Comparison of ENCODE assay signal across 14 mouse cellular contexts in genomic region chr10:37615926-37616691, GRCm38 (mm10).
DNase-seq lines count a peak whose midpoint lies in the region; ATAC-seq and TF ChIP-seq lines count a peak whose summit lies in the region.
"Had no signal": no experiment of that assay in that cellular context is flagged by ENCODE, and none has a peak within 500 bp of the region (broad histone marks: within the 10 kb centered on the region; RNA-seq: fewer than 3 reads in every experiment).

No protein-coding gene starts in this region.

- H3K4me3 ChIP-seq in hindbrain, embryonic 12.5 days, result no peak overlapping the region
- no peak overlapping the region for H3K4me3 ChIP-seq in hindbrain, embryonic 14.5 days (replicated peaks; ENCODE audit: low read length)
- no peak overlapping the region for H3K4me3 ChIP-seq in embryonic facial prominence, embryonic 10.5 days
- no peak overlapping the region for H3K4me3 ChIP-seq in gastrocnemius, adult 2 months

- no peak overlapping the region for H3K9ac ChIP-seq in hindbrain, embryonic 12.5 days
- no peak overlapping the region for H3K9ac ChIP-seq in hindbrain, embryonic 14.5 days

- no peaks in the 10 kb centered on the region for H3K9me3 ChIP-seq in hindbrain, embryonic 12.5 days (replicated peaks)
- no peaks in the 10 kb centered on the region for H3K9me3 ChIP-seq in hindbrain, embryonic 14.5 days (ENCODE audit: control insufficient read depth, low read length)
- H3K9me3 ChIP-seq in embryonic facial prominence, embryonic 10.5 days, result no peaks in the 10 kb centered on the region

- TF ChIP-seq CTCF in gastrocnemius, adult 2 months (IDR thresholded peaks at IDR 0.05), result no peak

- no peaks in the 10 kb centered on the region for H3K4me1 ChIP-seq in hindbrain, embryonic 12.5 days
- H3K4me1 ChIP-seq in hindbrain, embryonic 14.5 days (replicated peaks; ENCODE audit: control insufficient read depth, insufficient read depth, low read length), result no peaks in the 10 kb centered on the region
- H3K4me1 ChIP-seq in embryonic facial prominence, embryonic 10.5 days, result peaks cover 27% of the 10 kb centered on the region

- no peaks in the 10 kb centered on the region for H3K27me3 ChIP-seq in hindbrain, embryonic 12.5 days
- no peaks in the 10 kb centered on the region for H3K27me3 ChIP-seq in hindbrain, embryonic 14.5 days (ENCODE audit: control insufficient read depth, insufficient read depth, low read length)
- H3K27me3 ChIP-seq in embryonic facial prominence, embryonic 10.5 days (replicated peaks; ENCODE audit: low read depth, poor library complexity, severe bottlenecking), result no peaks in the 10 kb centered on the region

- no peaks in the 10 kb centered on the region for H3K36me3 ChIP-seq in hindbrain, embryonic 12.5 days
- no peaks in the 10 kb centered on the region for H3K36me3 ChIP-seq in hindbrain, embryonic 14.5 days (replicated peaks; ENCODE audit: control insufficient read depth, insufficient read depth)
- H3K36me3 ChIP-seq in embryonic facial prominence, embryonic 10.5 days (replicated peaks), result no peaks in the 10 kb centered on the region

- ATAC-seq in hindbrain, embryonic 12.5 days (ENCODE audit: low FRiP score), result no peak
- ATAC-seq in hindbrain, embryonic 14.5 days (ENCODE audit: low FRiP score), result no peak
- ATAC-seq: activated CD4-positive, CD25-positive, alpha-beta regulatory T cell, adult 4 months; forebrain, embryonic 14.5 days had no signal

- H3K4me2 ChIP-seq in hindbrain, embryonic 12.5 days (replicated peaks), result no peak overlapping the region
- H3K4me2 ChIP-seq in hindbrain, embryonic 14.5 days (replicated peaks), result no peak overlapping the region
- H3K4me2 ChIP-seq: liver, embryonic 11.5 days had no signal

- intact Hi-C loops in gastrocnemius, adult 2 months (cut with DNase I), result no loop called here

- DNase-seq in hindbrain, embryonic 14.5 days (ENCODE audit: low spot score), result no peak
- peak; percentile 59 for DNase-seq in NIH3T3 (ENCODE audit: low read depth)
- peak; percentile 59 for DNase-seq in embryonic facial prominence, embryonic 10.5 days (ENCODE audit: low spot score)
- DNase-seq in lung, postnatal 25 days (ENCODE audit: low spot score), result peak; percentile 14
- no peak for DNase-seq in right cerebral cortex, postnatal 14 days
- no peak for DNase-seq in spleen, postnatal 14 days (ENCODE audit: low spot score in 2 of 2)
- no peak for DNase-seq in gastrocnemius, adult 2 months
- DNase-seq: heart, postnatal 36 days; right cerebral cortex, postnatal 4 days; thymus, postnatal 36 days had no signal

- 64% methylated on average over 4 of the region's 4 CpGs for WGBS in hindbrain, embryonic 12.5 days
- WGBS in hindbrain, embryonic 14.5 days, result 72% methylated on average over 4 of the region's 4 CpGs
- WGBS in embryonic facial prominence, embryonic 10.5 days, result 63% methylated on average over 4 of the region's 4 CpGs

- 0 out of 2 replicates have a peak overlapping the region, but pooled peaks have one; percentile 17 for H3K27ac ChIP-seq in hindbrain, embryonic 12.5 days
- H3K27ac ChIP-seq in hindbrain, embryonic 14.5 days, result no peak overlapping the region
- H3K27ac ChIP-seq in embryonic facial prominence, embryonic 10.5 days (replicated peaks), result peak overlapping the region; percentile 68
- H3K27ac ChIP-seq in gastrocnemius, adult 2 months, result no peak overlapping the region

Comparison
In these comparisons a context has a peak if more than half of its experiments do, and no peak if none do; other contexts are left out.
1. H3K27ac ChIP-seq: peak in hindbrain, embryonic 12.5 days (single experiment) and embryonic facial prominence, embryonic 10.5 days (single experiment); none in hindbrain, embryonic 14.5 days (single experiment) and gastrocnemius, adult 2 months (single experiment).
2. DNase-seq: peak in NIH3T3 (single experiment), embryonic facial prominence, embryonic 10.5 days (single experiment) and lung, postnatal 25 days (single experiment); none in hindbrain, embryonic 14.5 days (single experiment), right cerebral cortex, postnatal 14 days (single experiment), spleen, postnatal 14 days (0 of 2) and gastrocnemius, adult 2 months (single experiment).